Mouse (Mus musculus) neural tube, embryonic 15.5 days (tissue): ENCODE data around the gene 1810010H24Rik. TPM values are rescaled to one million over a fixed set of nuclear protein-coding genes. Genes with fewer than 3 reads are reported as not detected.

Source experiments
- ATAC-seq: fragments of 200-750 bp; cut with Nextera tagmentation; 2 replicates; pipeline ENCODE4 v1.8.0; 2017; ENCODE audit warnings: mild to moderate bottlenecking, moderate TSS enrichment, moderate library complexity; ENCODE audit not compliant: low FRiP score
- H3K27ac ChIP-seq: fragments of 300-500 bp; sonication (generic); replicated peaks from 2 replicates; pipeline ENCODE4 v1.5.1; 2015; ENCODE audit warnings: mild to moderate bottlenecking, inconsistent platforms
- H3K27me3 ChIP-seq: fragments of 300-500 bp; sonication (generic); replicated peaks from 2 replicates; pipeline ENCODE4 v1.6.1; 2015; ENCODE audit warnings: inconsistent platforms
- H3K36me3 ChIP-seq: fragments of 300-500 bp; sonication (generic); 2 replicates; pipeline ENCODE4 v1.6.1; 2015; ENCODE audit warnings: inconsistent platforms
- H3K4me1 ChIP-seq: fragments of 300-500 bp; sonication (generic); 2 replicates; pipeline ENCODE4 v1.6.1; 2015; ENCODE audit warnings: inconsistent platforms
- H3K4me2 ChIP-seq: fragments of 300-500 bp; sonication (generic); 2 replicates; pipeline ENCODE4 v1.6.1; 2015; ENCODE audit warnings: inconsistent platforms, mild to moderate bottlenecking, moderate library complexity
- H3K4me3 ChIP-seq: fragments of 300-500 bp; sonication (generic); replicated peaks from 2 replicates; pipeline ENCODE4 v1.5.1; 2015; ENCODE audit warnings: mild to moderate bottlenecking, inconsistent platforms
- H3K9ac ChIP-seq: fragments of 300-500 bp; sonication (generic); replicated peaks from 2 replicates; pipeline ENCODE4 v1.6.1; 2015; ENCODE audit warnings: mild to moderate bottlenecking, inconsistent platforms
- H3K9me3 ChIP-seq: fragments of 300-500 bp; sonication (generic); replicated peaks from 2 replicates; pipeline ENCODE4 v1.6.1; 2016; ENCODE audit warnings: inconsistent platforms
- WGBS: fragments of 180-500 bp; shearing (Covaris S2); methylation state at CpG from one replicate; pipeline ENCODE4 v1.1.7; 2015; ENCODE audit warnings: mixed read lengths; 5-methylcytosine and 5-hydroxymethylcytosine counted together
- polyA plus RNA-seq: library from polyadenylated mRNA; unstranded; fragments of >200 nt; fragmentation: Nextera tagmentation; extraction: Ambion mirVana; gene quantifications from 2 replicates; pipeline ENCODE4 v1.2.1, GENCODE M21; 2015

1810010H24Rik gene
- polyA plus RNA-seq, 1 experiment from 2014 or later, result 7.6 TPM

- peak within 1 kb of the TSS; percentile 64 for H3K4me2 ChIP-seq
- H3K27ac ChIP-seq, result peak within 1 kb of the TSS; percentile 89
- peak; percentile 93 for ATAC-seq
- no peaks in the 10 kb centered on the region for H3K27me3 ChIP-seq
- H3K9ac ChIP-seq, result peak within 1 kb of the TSS; percentile 75
- H3K4me1 ChIP-seq, result peaks cover 20% of the 10 kb centered on the region
- peak within 1 kb of the TSS; percentile 81 for H3K4me3 ChIP-seq
- no peaks in the 10 kb centered on the region for H3K9me3 ChIP-seq
- H3K36me3 ChIP-seq, result peaks cover 21% of the 10 kb centered on the region
- under 1% methylated on average over 61 of the region's 62 CpGs for WGBS
These were observed 26.1 kb upstream of the 1810010H24Rik start, which contains the start of gene Kpna2 for GRCm38 (mm10) chr11:106999151-106999948. Gene Kpna2, minus strand, starts transcription at chr11:106999541.

- Histone ChIP-seq H3K4me1 (peaks cover 20% of the 10 kb centered on the region), H3K4me3 (peak overlapping the region; percentile 81), H3K9ac (peak overlapping the region; percentile 58), H3K36me3 (peaks cover 14% of the 10 kb centered on the region), H3K9me3 (no peaks in the 10 kb centered on the region), H3K27ac (peak overlapping the region; percentile 89), H3K27me3 (no peaks in the 10 kb centered on the region), H3K4me2 (peak overlapping the region; percentile 64)
- ATAC-seq, result no peak
- WGBS, result 83% methylated on average over 9 of the region's 9 CpGs
These were observed 25.4 kb upstream of the 1810010H24Rik start for GRCm38 (mm10) chr11:106999949-107000513.

- Histone ChIP-seq H3K4me1 (peaks cover 19% of the 10 kb centered on the region), H3K27ac (peak overlapping the region; percentile 49; the same call in 1 of the 2 replicates), H3K4me3 (no peak overlapping the region), H3K9ac (no peak overlapping the region), H3K27me3 (no peaks in the 10 kb centered on the region), H3K9me3 (no peaks in the 10 kb centered on the region), H3K36me3 (no peaks in the 10 kb centered on the region), H3K4me2 (no peak overlapping the region)
- WGBS, result 24% methylated on average over 8 of the region's 8 CpGs
- no peak for ATAC-seq
These were observed 23.5 kb upstream of the 1810010H24Rik start for GRCm38 (mm10) chr11:107001760-107002675.

- no peak overlapping the region for H3K4me3 ChIP-seq
- H3K4me2 ChIP-seq, result no peak overlapping the region
- no peak overlapping the region for H3K9ac ChIP-seq
- no peak overlapping the region for H3K27ac ChIP-seq
- H3K4me1 ChIP-seq, result no peaks in the 10 kb centered on the region
- H3K9me3 ChIP-seq, result no peaks in the 10 kb centered on the region
- H3K36me3 ChIP-seq, result no peaks in the 10 kb centered on the region
- WGBS, result 91% methylated on average over 1 of the region's 1 CpGs
- no peaks in the 10 kb centered on the region for H3K27me3 ChIP-seq
- ATAC-seq, result no peak
These were observed 19.9 kb upstream of the 1810010H24Rik start for GRCm38 (mm10) chr11:107005538-107005937.

- 97% methylated on average over 3 of the region's 3 CpGs for WGBS
- Histone ChIP-seq H3K36me3 (no peaks in the 10 kb centered on the region), H3K27me3 (no peaks in the 10 kb centered on the region), H3K4me1 (peaks cover 9% of the 10 kb centered on the region), H3K4me2 (no peak overlapping the region), H3K4me3 (no peak overlapping the region), H3K9ac (no peak overlapping the region), H3K27ac (no peak overlapping the region), H3K9me3 (no peaks in the 10 kb centered on the region)
- no peak for ATAC-seq
These were observed 15.0 kb upstream of the 1810010H24Rik start for GRCm38 (mm10) chr11:107010447-107010846.

GRCm38 (mm10) chr11:107011171-107011570 is 14.3 kb upstream of the 1810010H24Rik start:
- Histone ChIP-seq H3K9me3 (no peaks in the 10 kb centered on the region), H3K27me3 (no peaks in the 10 kb centered on the region), H3K4me3 (no peak overlapping the region), H3K36me3 (no peaks in the 10 kb centered on the region), H3K9ac (no peak overlapping the region), H3K27ac (no peak overlapping the region), H3K4me1 (peaks cover 9% of the 10 kb centered on the region), H3K4me2 (peak overlapping the region; percentile 62)
- ATAC-seq, result no peak
- WGBS, result 77% methylated on average over 7 of the region's 7 CpGs

- peaks cover 9% of the 10 kb centered on the region for H3K4me1 ChIP-seq
- no peak for ATAC-seq
- H3K27ac ChIP-seq, result peak overlapping the region; percentile 92
- H3K9me3 ChIP-seq, result no peaks in the 10 kb centered on the region
- 35% methylated on average over 18 of the region's 18 CpGs for WGBS
- peak overlapping the region; percentile 64 for H3K4me3 ChIP-seq
- H3K4me2 ChIP-seq, result peak overlapping the region; percentile 62
- no peaks in the 10 kb centered on the region for H3K27me3 ChIP-seq
- peak overlapping the region; percentile 64 for H3K9ac ChIP-seq
- H3K36me3 ChIP-seq, result no peaks in the 10 kb centered on the region
These were observed 13.7 kb upstream of the 1810010H24Rik start for GRCm38 (mm10) chr11:107011669-107012323.

GRCm38 (mm10) chr11:107012324-107013017 is 13.0 kb upstream of the 1810010H24Rik start:
- Histone ChIP-seq H3K9ac (peak overlapping the region; percentile 64), H3K4me1 (peaks cover 9% of the 10 kb centered on the region), H3K36me3 (no peaks in the 10 kb centered on the region), H3K27me3 (no peaks in the 10 kb centered on the region), H3K27ac (peak overlapping the region; percentile 92), H3K4me3 (peak overlapping the region; percentile 64), H3K4me2 (peak overlapping the region; percentile 62), H3K9me3 (no peaks in the 10 kb centered on the region)
- ATAC-seq, result peak; percentile 97
- under 1% methylated on average over 37 of the region's 37 CpGs for WGBS

GRCm38 (mm10) chr11:107014020-107014585 is 11.4 kb upstream of the 1810010H24Rik start:
- Histone ChIP-seq H3K4me1 (peaks cover 9% of the 10 kb centered on the region), H3K36me3 (no peaks in the 10 kb centered on the region), H3K27ac (no peak overlapping the region), H3K9me3 (no peaks in the 10 kb centered on the region), H3K27me3 (no peaks in the 10 kb centered on the region), H3K4me2 (no peak overlapping the region), H3K9ac (no peak overlapping the region), H3K4me3 (no peak overlapping the region)
- ATAC-seq, result no peak
- WGBS, result 76% methylated on average over 11 of the region's 11 CpGs

GRCm38 (mm10) chr11:107014597-107015309 is 10.7 kb upstream of the 1810010H24Rik start:
- Histone ChIP-seq H3K36me3 (no peaks in the 10 kb centered on the region), H3K27ac (no peak overlapping the region), H3K9me3 (no peaks in the 10 kb centered on the region), H3K4me2 (no peak overlapping the region), H3K9ac (no peak overlapping the region), H3K4me3 (no peak overlapping the region), H3K4me1 (peaks cover 9% of the 10 kb centered on the region), H3K27me3 (no peaks in the 10 kb centered on the region)
- WGBS, result 46% methylated on average over 14 of the region's 14 CpGs
- no peak for ATAC-seq
